Mouse (Mus musculus): Measurements from ENCODE around the gene Krt5. TPM values are rescaled to one million over a fixed set of nuclear protein-coding genes. Genes with fewer than 3 reads are reported as not detected.
"Not testable (repeated sequence)": the region's sequence is repeated elsewhere in the genome, so short reads cannot be mapped to it uniquely, and the experiment has no call there.

The Krt5 gene
- polyA plus RNA-seq, 1 experiment from 2014 or later = 17.2 TPM

- H3K4me1 ChIP-seq (ENCODE audit: control insufficient read depth, insufficient read depth, low read length) = no peaks in the 10 kb centered on the region
- H3K9ac ChIP-seq (ENCODE audit: low read length) = no peak overlapping the region
- peaks cover 2% of the 10 kb centered on the region; the same call in 1 of the 2 replicates for H3K27me3 ChIP-seq (ENCODE audit: control insufficient read depth, insufficient read depth, low read length)
- no peak for ATAC-seq (replicated peaks; ENCODE audit: extremely low read depth, insufficient read depth, low FRiP score)
- H3K4me2 ChIP-seq (ENCODE audit: low read depth, low read length) = no peak overlapping the region
- no peaks in the 10 kb centered on the region for H3K36me3 ChIP-seq (ENCODE audit: control insufficient read depth, insufficient read depth)
- H3K9me3 ChIP-seq (replicated peaks; ENCODE audit: control insufficient read depth, low read length) = no peaks in the 10 kb centered on the region
- H3K4me3 ChIP-seq (ENCODE audit: low read length) = no peak overlapping the region
- no peak overlapping the region for H3K27ac ChIP-seq (ENCODE audit: low read length)
- 70% methylated on average over 9 of the region's 9 CpGs for WGBS
These were observed 5.2 kb downstream of the Krt5 start for GRCm38 (mm10) chr15:101707454-101707853.

GRCm38 (mm10) chr15:101704066-101704465 is 8.6 kb downstream of the Krt5 start:
- H3K9me3 ChIP-seq (replicated peaks; ENCODE audit: control insufficient read depth, low read length) = no peaks in the 10 kb centered on the region
- H3K9ac ChIP-seq (ENCODE audit: low read length) = no peak overlapping the region
- no peak for ATAC-seq (replicated peaks; ENCODE audit: extremely low read depth, insufficient read depth, low FRiP score)
- peaks cover 2% of the 10 kb centered on the region; the same call in 1 of the 2 replicates for H3K27me3 ChIP-seq (ENCODE audit: control insufficient read depth, insufficient read depth, low read length)
- H3K27ac ChIP-seq (ENCODE audit: low read length) = no peak overlapping the region
- WGBS = 65% methylated on average over 4 of the region's 4 CpGs
- no peaks in the 10 kb centered on the region for H3K36me3 ChIP-seq (ENCODE audit: control insufficient read depth, insufficient read depth)
- no peaks in the 10 kb centered on the region for H3K4me1 ChIP-seq (ENCODE audit: control insufficient read depth, insufficient read depth, low read length)
- H3K4me3 ChIP-seq (ENCODE audit: low read length) = no peak overlapping the region
- no peak overlapping the region for H3K4me2 ChIP-seq (ENCODE audit: low read depth, low read length)

DNA sequence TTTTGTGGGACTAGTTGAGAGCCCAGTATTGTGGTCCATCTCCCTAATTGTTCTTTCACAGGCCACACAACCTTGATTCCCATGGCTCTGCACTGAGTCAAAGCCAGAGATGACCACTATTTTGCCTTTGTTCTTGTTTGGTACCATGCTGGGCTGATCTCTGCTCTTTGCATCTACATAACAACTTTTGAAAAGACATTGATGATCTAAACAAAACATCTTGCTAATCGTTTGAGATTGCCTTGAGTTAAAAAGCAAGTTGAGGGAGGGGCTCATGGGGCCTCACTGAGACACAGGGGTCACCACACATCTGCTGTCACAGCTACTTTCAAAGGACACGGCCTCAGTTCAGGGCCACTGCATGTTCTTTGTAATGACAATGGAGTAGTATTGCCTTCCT is 10.3 kb downstream of the Krt5 start:
- no peaks in the 10 kb centered on the region for H3K36me3 ChIP-seq (ENCODE audit: control insufficient read depth, insufficient read depth)
- ATAC-seq (replicated peaks; ENCODE audit: extremely low read depth, insufficient read depth, low FRiP score) = no peak
- 41% methylated on average over 2 of the region's 2 CpGs for WGBS

GRCm38 (mm10) chr15:101699866-101700265 is 12.8 kb downstream of the Krt5 start:
- ATAC-seq (replicated peaks; ENCODE audit: extremely low read depth, insufficient read depth, low FRiP score) = no peak
- H3K27ac ChIP-seq (ENCODE audit: low read length) = no peak overlapping the region
- WGBS = 68% methylated on average over 8 of the region's 8 CpGs
- H3K9me3 ChIP-seq (replicated peaks; ENCODE audit: control insufficient read depth, low read length) = no peaks in the 10 kb centered on the region
- H3K4me3 ChIP-seq (ENCODE audit: low read length) = no peak overlapping the region
- H3K9ac ChIP-seq (ENCODE audit: low read length) = no peak overlapping the region
- H3K4me1 ChIP-seq (ENCODE audit: control insufficient read depth, insufficient read depth, low read length) = no peaks in the 10 kb centered on the region
- H3K27me3 ChIP-seq (ENCODE audit: control insufficient read depth, insufficient read depth, low read length) = no peaks in the 10 kb centered on the region
- H3K4me2 ChIP-seq (ENCODE audit: low read depth, low read length) = no peak overlapping the region
- H3K36me3 ChIP-seq (ENCODE audit: control insufficient read depth, insufficient read depth) = no peaks in the 10 kb centered on the region

More for the DNA sequence above, 10.3 kb downstream of the Krt5 start:
- no peak overlapping the region for H3K9ac ChIP-seq (ENCODE audit: low read length)
- H3K4me2 ChIP-seq (ENCODE audit: low read depth, low read length) = no peak overlapping the region
- H3K4me3 ChIP-seq (ENCODE audit: low read length) = no peak overlapping the region
- H3K9me3 ChIP-seq (replicated peaks; ENCODE audit: control insufficient read depth, low read length) = no peaks in the 10 kb centered on the region
- H3K4me1 ChIP-seq (ENCODE audit: control insufficient read depth, insufficient read depth, low read length) = no peaks in the 10 kb centered on the region
- peaks cover 2% of the 10 kb centered on the region; the same call in 1 of the 2 replicates for H3K27me3 ChIP-seq (ENCODE audit: control insufficient read depth, insufficient read depth, low read length)
- no peak overlapping the region for H3K27ac ChIP-seq (ENCODE audit: low read length)

DNA sequence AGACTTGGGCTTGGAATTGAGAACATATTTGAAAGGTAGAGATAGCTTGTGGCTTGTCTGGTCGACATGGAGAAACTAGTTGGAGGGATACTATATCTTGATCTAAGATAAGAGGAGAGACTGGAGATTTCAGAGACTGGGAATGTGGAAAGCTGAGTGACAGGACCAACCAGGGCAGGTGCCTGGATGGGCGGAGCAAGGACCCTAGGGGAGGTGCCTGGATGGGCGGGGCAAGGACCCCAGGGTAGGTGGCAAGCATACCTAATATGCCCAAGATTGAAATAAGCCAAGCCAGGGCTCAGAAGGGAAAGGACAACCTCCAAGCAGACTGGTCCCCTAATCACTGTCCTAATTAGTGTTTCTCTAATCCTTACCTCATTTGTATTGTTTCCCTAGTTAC is 13.5 kb downstream of the Krt5 start:
- H3K9ac ChIP-seq (ENCODE audit: low read length) = no peak overlapping the region
- H3K36me3 ChIP-seq (ENCODE audit: control insufficient read depth, insufficient read depth) = no peaks in the 10 kb centered on the region
- H3K4me1 ChIP-seq (ENCODE audit: control insufficient read depth, insufficient read depth, low read length) = no peaks in the 10 kb centered on the region
- H3K27ac ChIP-seq (ENCODE audit: low read length) = no peak overlapping the region
- H3K4me2 ChIP-seq (ENCODE audit: low read depth, low read length) = no peak overlapping the region
- no peaks in the 10 kb centered on the region for H3K27me3 ChIP-seq (ENCODE audit: control insufficient read depth, insufficient read depth, low read length)
- 37% methylated on average over 3 of the region's 3 CpGs for WGBS
- H3K4me3 ChIP-seq (ENCODE audit: low read length) = no peak overlapping the region
- H3K9me3 ChIP-seq (replicated peaks; ENCODE audit: control insufficient read depth, low read length) = no peaks in the 10 kb centered on the region
- no peak for ATAC-seq (replicated peaks; ENCODE audit: extremely low read depth, insufficient read depth, low FRiP score)

- 69% methylated on average over 8 of the region's 8 CpGs for WGBS
- ATAC-seq (replicated peaks; ENCODE audit: extremely low read depth, insufficient read depth, low FRiP score) = no peak
- H3K9ac ChIP-seq (ENCODE audit: low read length) = no peak overlapping the region
- H3K27ac ChIP-seq (ENCODE audit: low read length) = no peak overlapping the region
- no peaks in the 10 kb centered on the region for H3K9me3 ChIP-seq (replicated peaks; ENCODE audit: control insufficient read depth, low read length)
- no peaks in the 10 kb centered on the region for H3K4me1 ChIP-seq (ENCODE audit: control insufficient read depth, insufficient read depth, low read length)
- H3K4me2 ChIP-seq (ENCODE audit: low read depth, low read length) = no peak overlapping the region
- H3K27me3 ChIP-seq (ENCODE audit: control insufficient read depth, insufficient read depth, low read length) = no peaks in the 10 kb centered on the region
- H3K4me3 ChIP-seq (ENCODE audit: low read length) = no peak overlapping the region
- no peaks in the 10 kb centered on the region for H3K36me3 ChIP-seq (ENCODE audit: control insufficient read depth, insufficient read depth)
These were observed 15.1 kb downstream of the Krt5 start for GRCm38 (mm10) chr15:101697326-101698188.

GRCm38 (mm10) chr15:101694207-101694606 is 18.5 kb downstream of the Krt5 start, which contains the start of gene Krt6a:
Gene Krt6a (minus strand): TSS chr15:101694307.
- no peak within 1 kb of the TSS for H3K4me2 ChIP-seq (ENCODE audit: low read depth, low read length)
- no peaks in the 10 kb centered on the region for H3K9me3 ChIP-seq (replicated peaks; ENCODE audit: control insufficient read depth, low read length)
- no peaks in the 10 kb centered on the region for H3K4me1 ChIP-seq (ENCODE audit: control insufficient read depth, insufficient read depth, low read length)
- no peak within 1 kb of the TSS for H3K9ac ChIP-seq (ENCODE audit: low read length)
- H3K27ac ChIP-seq (ENCODE audit: low read length) = no peak within 1 kb of the TSS
- ATAC-seq (replicated peaks; ENCODE audit: extremely low read depth, insufficient read depth, low FRiP score) = no peak
- no peaks in the 10 kb centered on the region for H3K27me3 ChIP-seq (ENCODE audit: control insufficient read depth, insufficient read depth, low read length)
- WGBS = 79% methylated on average over 5 of the region's 5 CpGs
- H3K4me3 ChIP-seq (ENCODE audit: low read length) = no peak within 1 kb of the TSS
- no peaks in the 10 kb centered on the region for H3K36me3 ChIP-seq (ENCODE audit: control insufficient read depth, insufficient read depth)

GRCm38 (mm10) chr15:101690460-101690859 is 22.2 kb downstream of the Krt5 start:
- not testable (repeated sequence) for H3K9me3 ChIP-seq (replicated peaks; ENCODE audit: control insufficient read depth, low read length); H3K9ac ChIP-seq (ENCODE audit: low read length); H3K27ac ChIP-seq (ENCODE audit: low read length); ATAC-seq (replicated peaks; ENCODE audit: extremely low read depth, insufficient read depth, low FRiP score); H3K4me1 ChIP-seq (ENCODE audit: control insufficient read depth, insufficient read depth, low read length); H3K4me2 ChIP-seq (ENCODE audit: low read depth, low read length); H3K4me3 ChIP-seq (ENCODE audit: low read length); H3K36me3 ChIP-seq (ENCODE audit: control insufficient read depth, insufficient read depth); H3K27me3 ChIP-seq (ENCODE audit: control insufficient read depth, insufficient read depth, low read length)
- 89% methylated on average over 5 of the region's 5 CpGs for WGBS

DNA sequence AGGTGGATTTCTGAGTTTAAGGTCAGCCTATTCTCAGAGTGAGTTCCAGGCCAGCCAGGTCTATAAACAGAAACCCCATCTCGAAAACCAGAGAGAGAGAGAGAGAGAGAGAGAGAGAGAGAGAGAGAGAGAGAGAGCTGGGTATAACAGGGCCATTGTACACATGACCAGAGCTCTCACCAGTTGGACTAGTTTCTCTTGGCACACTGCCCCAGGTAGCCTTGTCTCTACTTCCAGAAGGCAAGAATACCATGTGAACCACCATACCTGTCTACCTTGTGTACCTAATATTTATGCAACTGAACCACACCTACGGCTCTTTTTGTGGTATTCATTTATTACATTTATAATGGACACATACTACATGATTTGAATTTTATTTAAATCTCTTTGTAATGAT is 24.5 kb downstream of the Krt5 start:
- Histone ChIP-seq H3K4me2 (ENCODE audit: low read depth, low read length) (no peak overlapping the region), H3K4me1 (ENCODE audit: control insufficient read depth, insufficient read depth, low read length) (no peaks in the 10 kb centered on the region), H3K4me3 (ENCODE audit: low read length) (no peak overlapping the region), H3K9me3 (replicated peaks; ENCODE audit: control insufficient read depth, low read length) (no peaks in the 10 kb centered on the region), H3K36me3 (ENCODE audit: control insufficient read depth, insufficient read depth) (no peaks in the 10 kb centered on the region), H3K27ac (ENCODE audit: low read length) (no peak overlapping the region), H3K9ac (ENCODE audit: low read length) (no peak overlapping the region), H3K27me3 (ENCODE audit: control insufficient read depth, insufficient read depth, low read length) (no peaks in the 10 kb centered on the region)
- 39% methylated on average over 2 of the region's 2 CpGs for WGBS
- no peak for ATAC-seq (replicated peaks; ENCODE audit: extremely low read depth, insufficient read depth, low FRiP score)
